Mouse (Mus musculus): ENCODE data around the gene Wdr74. TPM values are rescaled to one million over a fixed set of nuclear protein-coding genes. Genes with fewer than 3 reads are reported as not detected.

Gene Wdr74
- polyA plus RNA-seq, 1 experiment from 2014 or later = 42.8 TPM

- peak within 1 kb of the TSS; percentile 98 for H3K4me3 ChIP-seq
- peak; percentile 93 for ATAC-seq (replicated peaks; ENCODE audit: insufficient number of reproducible peaks, insufficient read depth, low FRiP score, low read depth)
- H3K9me3 ChIP-seq (replicated peaks) = no peaks in the 10 kb centered on the region
- H3K4me2 ChIP-seq = peak within 1 kb of the TSS; percentile 60
- H3K9ac ChIP-seq = peak within 1 kb of the TSS; percentile 98
- H3K4me1 ChIP-seq (replicated peaks) = peaks cover 22% of the 10 kb centered on the region
- no peaks in the 10 kb centered on the region for H3K27me3 ChIP-seq
- H3K36me3 ChIP-seq = peaks cover 29% of the 10 kb centered on the region
- under 1% methylated on average over 73 of the region's 75 CpGs for WGBS
- peak within 1 kb of the TSS; percentile 89 for H3K27ac ChIP-seq
These were observed 21.2 kb downstream of the Wdr74 start, which contains the start of gene Nxf1 for GRCm38 (mm10) chr19:8756635-8757387. Nxf1 (plus strand) TSS chr19:8757073.

DNA sequence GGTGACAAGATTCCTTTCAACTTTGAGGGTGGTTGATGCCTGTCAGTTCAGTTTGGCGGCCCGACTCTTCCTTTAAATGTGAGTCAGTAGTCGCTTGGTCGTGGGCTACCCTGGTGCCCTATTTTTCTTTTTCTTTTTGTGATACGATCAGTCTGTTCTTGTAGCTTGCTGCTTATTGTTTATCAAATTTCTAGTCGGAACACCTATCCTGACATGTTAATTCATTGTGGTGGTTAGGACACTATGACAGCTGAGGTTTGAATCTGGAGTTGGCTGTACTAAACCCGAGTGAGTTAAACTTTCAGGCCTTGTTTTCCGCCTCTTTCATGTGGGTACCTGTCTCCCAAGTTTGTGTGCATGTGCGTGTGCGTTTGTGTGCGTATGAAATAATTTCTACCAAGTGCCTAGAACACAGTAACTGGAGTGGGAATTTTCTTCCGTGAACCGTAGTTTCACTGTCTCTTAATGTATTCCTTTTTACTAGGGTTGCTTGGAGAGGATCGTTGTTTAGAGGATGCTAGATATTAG is 21.9 kb downstream of the Wdr74 start:
- Histone ChIP-seq H3K4me3 (peak overlapping the region; percentile 98), H3K4me1 (replicated peaks) (peaks cover 22% of the 10 kb centered on the region), H3K27me3 (no peaks in the 10 kb centered on the region), H3K9me3 (replicated peaks) (no peaks in the 10 kb centered on the region), H3K9ac (peak overlapping the region; percentile 98), H3K4me2 (peak overlapping the region; percentile 60), H3K36me3 (peaks cover 26% of the 10 kb centered on the region), H3K27ac (peak overlapping the region; percentile 89)
- WGBS = 3% methylated on average over 14 of the region's 14 CpGs
- ATAC-seq (replicated peaks; ENCODE audit: insufficient number of reproducible peaks, insufficient read depth, low FRiP score, low read depth) = no peak

DNA sequence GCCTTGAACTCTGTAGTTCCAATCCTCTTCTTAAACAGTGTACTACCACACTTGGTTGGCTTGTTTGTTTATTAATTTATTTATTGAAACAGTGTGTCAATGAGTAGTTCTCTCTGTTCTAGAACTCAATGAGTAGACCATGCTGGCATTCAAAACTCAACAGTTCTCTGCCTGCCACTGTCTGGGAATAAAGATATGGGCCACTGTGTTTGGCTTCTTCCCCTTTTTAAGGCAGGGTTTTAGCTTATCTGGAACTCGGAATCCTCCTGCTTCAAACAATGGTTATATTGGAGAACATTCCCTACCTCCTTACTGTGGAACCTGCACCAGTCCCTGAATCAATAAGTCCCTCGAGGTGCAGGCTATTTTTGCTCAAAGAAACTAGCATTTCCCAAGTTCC is 23.3 kb downstream of the Wdr74 start:
- peaks cover 28% of the 10 kb centered on the region for H3K36me3 ChIP-seq
- H3K27me3 ChIP-seq = no peaks in the 10 kb centered on the region
- no peaks in the 10 kb centered on the region for H3K9me3 ChIP-seq (replicated peaks)
- ATAC-seq (replicated peaks; ENCODE audit: insufficient number of reproducible peaks, insufficient read depth, low FRiP score, low read depth) = no peak
- peaks cover 22% of the 10 kb centered on the region for H3K4me1 ChIP-seq (replicated peaks)
- H3K4me2 ChIP-seq = peak overlapping the region; percentile 60; the same call in 1 of the 2 replicates
- 69% methylated on average over 2 of the region's 2 CpGs for WGBS
- no peak overlapping the region for H3K9ac ChIP-seq
- H3K27ac ChIP-seq = no peak overlapping the region
- H3K4me3 ChIP-seq = peak overlapping the region; percentile 98; the same call in 1 of the 2 replicates

DNA sequence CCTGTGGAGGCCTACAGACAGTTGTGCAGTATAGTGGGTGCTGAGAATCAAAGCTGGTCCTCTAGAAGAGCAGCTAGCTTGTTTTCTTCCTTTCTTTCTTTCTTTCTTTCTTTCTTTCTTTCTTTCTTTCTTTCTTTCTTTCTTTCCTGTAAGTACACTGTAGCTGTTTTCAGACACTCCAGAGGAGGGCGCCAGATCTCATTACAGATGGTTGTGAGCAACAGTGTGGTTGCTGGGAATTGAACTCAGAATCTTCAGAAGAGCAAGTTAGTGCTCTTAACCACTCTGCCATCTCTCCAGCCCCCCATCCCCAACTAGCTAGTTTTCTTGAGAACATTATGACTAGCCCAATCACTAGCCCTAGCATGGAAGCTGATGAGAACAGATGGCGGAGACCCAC is 25.1 kb downstream of the Wdr74 start:
- H3K9me3 ChIP-seq (replicated peaks) = no peaks in the 10 kb centered on the region
- H3K9ac ChIP-seq = no peak overlapping the region

GRCm38 (mm10) chr19:8763276-8763675 is 27.6 kb downstream of the Wdr74 start:
- Histone ChIP-seq H3K9ac (no peak overlapping the region), H3K4me3 (no peak overlapping the region), H3K27me3 (no peaks in the 10 kb centered on the region), H3K36me3 (peaks cover 58% of the 10 kb centered on the region), H3K9me3 (replicated peaks) (no peaks in the 10 kb centered on the region), H3K27ac (no peak overlapping the region), H3K4me1 (replicated peaks) (peaks cover 8% of the 10 kb centered on the region), H3K4me2 (no peak overlapping the region)
- ATAC-seq (replicated peaks; ENCODE audit: insufficient number of reproducible peaks, insufficient read depth, low FRiP score, low read depth) = no peak
- WGBS = 73% methylated on average over 4 of the region's 4 CpGs

More for the DNA sequence above, 25.1 kb downstream of the Wdr74 start:
- H3K27ac ChIP-seq = no peak overlapping the region
- no peak overlapping the region for H3K4me2 ChIP-seq
- peaks cover 20% of the 10 kb centered on the region for H3K4me1 ChIP-seq (replicated peaks)
- no peak overlapping the region for H3K4me3 ChIP-seq
- 94% methylated on average over 2 of the region's 2 CpGs for WGBS
- H3K27me3 ChIP-seq = no peaks in the 10 kb centered on the region
- H3K36me3 ChIP-seq = peaks cover 33% of the 10 kb centered on the region
- no peak for ATAC-seq (replicated peaks; ENCODE audit: insufficient number of reproducible peaks, insufficient read depth, low FRiP score, low read depth)

DNA sequence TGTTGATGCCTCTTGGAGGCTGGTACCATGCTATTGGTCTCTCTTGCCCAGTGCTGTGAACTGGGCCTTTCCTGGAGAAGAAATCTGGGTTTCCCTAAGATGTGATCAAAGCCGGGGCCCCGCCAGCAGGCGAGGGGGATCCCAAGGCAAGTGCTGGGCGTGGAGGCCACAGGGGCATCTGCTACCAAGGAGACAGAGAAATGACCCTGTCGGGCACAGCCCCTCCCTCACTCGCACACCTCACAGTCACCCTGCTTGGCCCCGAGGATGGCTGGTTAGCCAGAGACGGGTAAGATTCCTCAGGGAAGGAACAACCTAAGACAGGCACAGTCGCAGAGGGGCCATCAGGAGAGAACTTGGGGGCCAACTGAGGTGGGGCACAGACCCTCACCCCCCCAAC is 29.9 kb downstream of the Wdr74 start:
- no peaks in the 10 kb centered on the region for H3K27me3 ChIP-seq
- no peaks in the 10 kb centered on the region for H3K9me3 ChIP-seq (replicated peaks)
- 91% methylated on average over 9 of the region's 9 CpGs for WGBS
- no peak for ATAC-seq (replicated peaks; ENCODE audit: insufficient number of reproducible peaks, insufficient read depth, low FRiP score, low read depth)
- H3K27ac ChIP-seq = no peak overlapping the region
- H3K9ac ChIP-seq = no peak overlapping the region
- H3K4me3 ChIP-seq = no peak overlapping the region
- peaks cover 79% of the 10 kb centered on the region for H3K36me3 ChIP-seq
- no peak overlapping the region for H3K4me2 ChIP-seq
- H3K4me1 ChIP-seq (replicated peaks) = peaks cover 4% of the 10 kb centered on the region; the same call in 1 of the 2 replicates

DNA sequence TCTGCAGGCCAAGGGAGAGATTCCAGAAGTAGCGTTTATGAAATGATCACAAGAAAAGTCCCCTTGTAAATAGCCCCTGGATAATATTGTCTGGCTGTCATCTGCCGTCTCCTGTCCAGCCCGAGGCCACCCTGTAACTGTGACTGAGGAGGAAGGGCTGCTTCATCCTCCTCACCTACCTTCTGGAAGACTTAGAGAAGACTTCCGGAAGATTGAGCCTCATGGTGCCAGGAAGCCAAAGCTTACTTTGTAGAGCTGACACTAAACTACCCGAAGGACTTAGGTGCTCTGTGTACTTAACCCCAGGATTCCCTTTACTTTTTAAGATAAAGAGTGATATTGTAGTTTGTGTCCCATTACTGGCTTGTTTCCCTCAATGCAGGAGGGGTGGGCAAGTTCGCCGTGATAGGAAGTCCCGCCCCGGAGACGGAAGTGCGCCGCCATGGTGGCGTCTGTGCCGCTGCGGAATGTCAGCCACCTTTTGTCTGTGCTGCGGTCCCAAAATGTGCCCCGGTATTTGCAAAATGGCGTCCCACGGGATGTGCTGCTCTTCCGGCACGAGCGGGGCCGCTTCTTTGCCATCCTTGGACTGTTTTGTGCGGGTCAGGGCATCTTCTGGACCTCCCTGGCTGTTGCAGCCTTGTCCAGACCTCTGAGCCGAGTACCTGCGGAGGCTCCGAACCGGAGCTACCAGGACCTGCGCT is 35.1 kb downstream of the Wdr74 start, which contains the start of gene Tmem223:
TSS of gene Tmem223 (plus strand) at position 430 of the 704 bp plus-strand sequence.
- Histone ChIP-seq H3K4me3 (peak within 1 kb of the TSS; percentile 72), H3K9ac (peak within 1 kb of the TSS; percentile 83), H3K4me1 (replicated peaks) (peaks cover 28% of the 10 kb centered on the region), H3K4me2 (peak within 1 kb of the TSS; percentile 72), H3K36me3 (peaks cover 51% of the 10 kb centered on the region), H3K27me3 (no peaks in the 10 kb centered on the region), H3K9me3 (replicated peaks) (no peaks in the 10 kb centered on the region), H3K27ac (peak within 1 kb of the TSS; percentile 86)
- 0 out of 2 replicates have a peak, but pooled peaks have one; percentile 6 for ATAC-seq (replicated peaks; ENCODE audit: insufficient number of reproducible peaks, insufficient read depth, low FRiP score, low read depth)
- WGBS = 13% methylated on average over 29 of the region's 29 CpGs

- Histone ChIP-seq H3K4me3 (peak overlapping the region; percentile 89), H3K27me3 (no peaks in the 10 kb centered on the region), H3K27ac (peak overlapping the region; percentile 100; the same call in 1 of the 2 replicates), H3K36me3 (peaks cover 33% of the 10 kb centered on the region), H3K4me1 (replicated peaks) (peaks cover 30% of the 10 kb centered on the region), H3K9ac (no peak overlapping the region), H3K9me3 (replicated peaks) (no peaks in the 10 kb centered on the region), H3K4me2 (peak overlapping the region; percentile 91; the same call in 1 of the 2 replicates)
- 64% methylated on average over 5 of the region's 5 CpGs for WGBS
- no peak for ATAC-seq (replicated peaks; ENCODE audit: insufficient number of reproducible peaks, insufficient read depth, low FRiP score, low read depth)
These were observed 37.4 kb downstream of the Wdr74 start for GRCm38 (mm10) chr19:8772996-8773395.

GRCm38 (mm10) chr19:8773409-8773808 is 37.8 kb downstream of the Wdr74 start:
- Histone ChIP-seq H3K4me3 (peak overlapping the region; percentile 89), H3K27me3 (no peaks in the 10 kb centered on the region), H3K27ac (peak overlapping the region; percentile 100), H3K9me3 (replicated peaks) (no peaks in the 10 kb centered on the region), H3K36me3 (peaks cover 33% of the 10 kb centered on the region), H3K9ac (peak overlapping the region; percentile 96), H3K4me1 (replicated peaks) (peaks cover 30% of the 10 kb centered on the region), H3K4me2 (peak overlapping the region; percentile 91)
- ATAC-seq (replicated peaks; ENCODE audit: insufficient number of reproducible peaks, insufficient read depth, low FRiP score, low read depth) = no peak
- WGBS = 41% methylated on average over 6 of the region's 6 CpGs

GRCm38 (mm10) chr19:8774086-8774835 is 38.6 kb downstream of the Wdr74 start, which contains the start of gene Tmem179b:
Tmem179b (minus strand) TSS chr19:8774467.
- peak within 1 kb of the TSS; percentile 89 for H3K4me3 ChIP-seq
- peaks cover 30% of the 10 kb centered on the region for H3K4me1 ChIP-seq (replicated peaks)
- no peaks in the 10 kb centered on the region for H3K27me3 ChIP-seq
- peak within 1 kb of the TSS; percentile 91 for H3K4me2 ChIP-seq
- WGBS = under 1% methylated on average over 62 of the region's 68 CpGs
- peak; percentile 88 for ATAC-seq (replicated peaks; ENCODE audit: insufficient number of reproducible peaks, insufficient read depth, low FRiP score, low read depth)
- H3K9me3 ChIP-seq (replicated peaks) = no peaks in the 10 kb centered on the region
- peaks cover 28% of the 10 kb centered on the region for H3K36me3 ChIP-seq
- peak within 1 kb of the TSS; percentile 100 for H3K27ac ChIP-seq
- H3K9ac ChIP-seq = peak within 1 kb of the TSS; percentile 96
